Mouse (Mus musculus): ENCODE results near the gene Rundc1. TPM values are rescaled to one million over a fixed set of nuclear protein-coding genes. Genes with fewer than 3 reads are reported as not detected.

Gene Rundc1
- total RNA-seq, 2 experiments from 2014 or later: 35.6 to 37.0 TPM

DNA sequence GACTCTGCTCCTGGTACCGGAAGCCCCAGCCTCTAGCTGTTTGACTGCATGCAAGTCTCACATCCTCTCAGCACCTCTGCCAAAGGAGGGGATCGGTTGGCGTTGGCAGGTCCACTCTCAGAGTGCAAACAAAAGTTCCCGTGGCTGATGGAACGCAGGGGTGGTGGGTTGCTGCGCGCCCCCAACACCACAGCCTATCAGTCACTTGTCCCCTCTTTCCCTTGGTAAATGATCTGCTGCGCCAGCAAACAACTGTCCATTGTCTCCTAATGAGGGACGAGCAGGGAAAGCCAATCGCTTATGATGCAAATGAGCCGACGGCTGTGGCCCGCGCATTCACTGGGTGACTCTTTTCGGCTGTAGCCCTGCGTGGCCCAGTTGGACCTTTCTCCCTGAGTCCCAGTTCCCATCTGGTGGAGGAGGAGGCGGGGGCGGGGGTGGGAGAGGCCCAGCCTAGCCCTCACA lies 54.3 kb downstream of the Rundc1 start:
- DNase-seq (ENCODE audit: low spot score in 2 of 2): peak in 1 of 2 experiments; percentile 39
- intact Hi-C loops (cut with DNase I): no loop called here

DNA sequence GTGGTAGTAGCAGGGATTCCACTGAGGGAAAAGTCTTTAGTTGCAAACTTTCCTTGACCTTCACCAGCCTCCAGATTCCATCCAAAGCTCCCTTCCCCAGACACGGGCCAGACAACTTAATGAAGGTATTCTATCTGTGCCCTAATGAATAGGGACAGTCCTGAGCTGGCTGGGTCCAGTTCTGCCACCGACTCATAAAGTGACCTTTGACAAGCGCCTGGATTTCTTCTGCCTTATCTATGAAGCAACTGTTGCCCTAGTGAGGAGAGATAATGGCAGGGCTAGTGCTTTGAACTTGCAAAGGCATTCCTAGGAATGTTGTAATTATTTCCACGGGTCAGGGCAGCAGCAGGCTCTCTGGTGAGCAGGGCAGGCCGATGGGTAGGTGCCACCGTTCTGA lies 56.0 kb downstream of the Rundc1 start:
- intact Hi-C loops (cut with DNase I): no loop called here
- DNase-seq (ENCODE audit: low spot score in 2 of 2): no peak

DNA sequence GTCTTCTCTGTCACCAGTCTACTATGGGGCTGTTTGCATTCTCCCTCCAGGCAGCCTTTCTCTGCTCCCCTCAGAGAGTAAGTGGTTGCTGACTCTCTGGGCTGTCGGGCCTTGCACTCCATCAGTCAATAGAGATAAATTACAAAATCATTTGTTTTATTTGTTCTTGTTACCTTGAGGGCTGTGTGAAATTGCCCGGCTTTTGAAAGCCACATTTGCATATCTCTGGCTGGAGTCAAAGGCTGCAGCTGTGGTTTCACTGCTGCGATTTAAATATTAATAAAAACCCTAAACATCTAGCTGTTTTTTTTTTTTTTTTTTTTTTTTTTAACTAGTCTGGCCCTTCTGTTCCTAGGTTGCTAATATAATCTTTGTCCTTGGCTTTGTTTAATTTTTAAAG lies 58.9 kb downstream of the Rundc1 start:
- intact Hi-C loops (cut with DNase I): no loop called here

DNA sequence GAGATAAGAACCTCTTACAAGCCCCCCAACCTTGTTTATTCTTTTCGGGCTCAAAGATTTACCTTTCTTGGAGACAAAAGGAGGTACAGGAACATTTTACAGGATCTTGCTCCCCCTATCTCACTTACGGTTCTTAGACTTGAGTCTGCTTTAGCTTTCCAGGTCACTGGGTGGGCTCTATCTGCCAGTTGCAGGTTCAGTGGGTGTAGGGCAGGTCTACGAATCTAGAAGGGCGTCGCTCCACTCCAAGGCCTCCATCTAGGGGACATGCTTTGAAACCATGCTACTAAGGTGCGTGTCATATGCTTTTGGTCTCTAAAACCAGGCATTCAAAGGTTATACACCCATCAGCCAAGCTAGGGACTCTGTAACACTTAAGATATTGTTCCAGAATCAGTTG lies 59.4 kb downstream of the Rundc1 start:
- intact Hi-C loops (cut with DNase I): no loop called here
- DNase-seq (ENCODE audit: low spot score in 2 of 2): no peak

More for the DNA sequence above, 58.9 kb downstream of the Rundc1 start:
- no peak for DNase-seq (ENCODE audit: low spot score in 2 of 2)

DNA sequence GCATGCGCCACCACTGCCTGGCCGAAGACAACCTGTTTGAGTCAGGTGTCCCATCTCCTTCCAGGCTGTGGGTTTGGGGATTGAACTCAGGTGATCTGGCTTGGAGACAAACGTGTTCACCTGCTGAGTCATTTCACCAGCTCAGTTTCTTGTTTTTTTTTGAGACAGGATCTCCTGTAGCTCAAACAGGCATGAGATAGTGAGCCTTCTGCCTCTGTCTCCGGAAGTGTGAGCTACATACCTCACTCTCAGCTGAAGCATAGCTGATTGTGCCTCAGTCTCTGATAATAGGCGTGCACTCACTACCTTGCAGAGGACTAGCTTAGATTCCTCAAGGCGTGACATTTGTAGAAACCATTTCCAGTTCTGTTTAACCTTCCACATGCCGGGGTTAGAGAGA lies 59.9 kb downstream of the Rundc1 start:
- no peak for DNase-seq (ENCODE audit: low spot score in 2 of 2)
- intact Hi-C loops (cut with DNase I): no loop called here

Small RNAs within 50 kb of the gene (microRNA-seq; reads per million reads assigned to microRNA genes)
- gene Mir6929: 0.67 to 1.7 reads per million in 2 experiments

Other genes with a start within 250 kb of the Rundc1 start
- under 1 TPM; 0.18 to 0.28 TPM for gene Ccr10, start 249.6 kb upstream of the Rundc1 start, total RNA-seq (2021)
- gene Ezh1, start 198.6 kb upstream of the Rundc1 start, total RNA-seq (2021): 10 to 100 TPM; 42.8 to 48.5 TPM
- 10 to 100 TPM; 39.9 to 44.5 TPM for gene Ramp2, start 179.1 kb upstream of the Rundc1 start, total RNA-seq (2021)
- 10 to 100 TPM; 62.4 to 65.7 TPM for gene Vps25, start 171.4 kb upstream of the Rundc1 start, total RNA-seq (2021)
- gene Wnk4, start 164.5 kb upstream of the Rundc1 start, total RNA-seq (2021): 1 to 10 TPM; 2.2 to 7.9 TPM
- under 1 TPM; 0.21 to 0.27 TPM for gene Cntd1, start 146.1 kb upstream of the Rundc1 start, total RNA-seq (2021)
- 10 to 100 TPM; 95.3 to 98.8 TPM for gene Coa3, start 146.0 kb upstream of the Rundc1 start, total RNA-seq (2021)
- 100 to 1,000 TPM; 213 to 229 TPM for gene Becn1, start 122.8 kb upstream of the Rundc1 start, total RNA-seq (2021)
- gene Psme3, start 108.9 kb upstream of the Rundc1 start, total RNA-seq (2021): 100 to 1,000 TPM; 114 to 116 TPM
- 1 to 10 TPM; 4.8 to 7.4 TPM for gene Aoc2, start 100.0 kb upstream of the Rundc1 start, total RNA-seq (2021)
- under 1 TPM; 0.69 to 0.73 TPM for gene Aoc3, start 94.5 kb upstream of the Rundc1 start, total RNA-seq (2021)
- under 1 TPM in 1 of 2 experiments, not detected in 1; 0.14 TPM for gene G6pc, start 57.5 kb upstream of the Rundc1 start, total RNA-seq (2021)
- 10 to 100 TPM; 38.7 to 40.1 TPM for gene Aarsd1, start 7.5 kb upstream of the Rundc1 start, total RNA-seq (2021)
- gene Gm27029, start 289 bp upstream of the Rundc1 start, total RNA-seq (2021): 1 to 10 TPM; 5.9 to 6.6 TPM
- 1 to 10 TPM; 4.0 to 6.0 TPM for gene Ptges3l, start 248 bp downstream of the Rundc1 start, total RNA-seq (2021)
- 10 to 100 TPM; 32.5 to 37.0 TPM for gene Rpl27, start 17.2 kb downstream of the Rundc1 start, total RNA-seq (2021)
- gene Ifi35, start 23.3 kb downstream of the Rundc1 start, total RNA-seq (2021): 1 to 10 TPM; 2.0 to 2.4 TPM
- 100 to 1,000 TPM; 149 to 175 TPM for gene Rnd2, start 39.9 kb downstream of the Rundc1 start, total RNA-seq (2021)
- 10 to 100 TPM; 36.7 to 39.9 TPM for gene Vat1, start 41.1 kb downstream of the Rundc1 start, total RNA-seq (2021)
- gene Brca1, start 126.9 kb downstream of the Rundc1 start, total RNA-seq (2021): under 1 TPM; 0.69 to 0.80 TPM
- 100 to 1,000 TPM; 127 to 130 TPM for gene Nbr1, start 127.1 kb downstream of the Rundc1 start, total RNA-seq (2021)
- gene Tmem106a, start 157.2 kb downstream of the Rundc1 start, total RNA-seq (2021): 1 to 10 TPM; 1.1 to 1.6 TPM
- gene Gm11634, start 174.2 kb downstream of the Rundc1 start, total RNA-seq (2021): not detected
- 1 to 10 TPM; 6.0 to 7.2 TPM for gene Rdm1, start 202.1 kb downstream of the Rundc1 start, total RNA-seq (2021)
- 10 to 100 TPM; 23.9 to 32.1 TPM for gene Arl4d, start 240.5 kb downstream of the Rundc1 start, total RNA-seq (2021)